In genomic region chr13:48227136-48227535, GRCm38 (mm10) we compare ENCODE assay signal across 9 mouse cellular contexts. TPM values are rescaled to one million over a fixed set of nuclear protein-coding genes. Genes with fewer than 3 reads are reported as not detected.
DNase-seq lines count a peak whose midpoint lies in the region; ATAC-seq lines count a peak whose summit lies in the region.
"Had no signal": no experiment of that assay in that cellular context is flagged by ENCODE, and none has a peak within 500 bp of the region (broad histone marks: within the 10 kb centered on the region; RNA-seq: fewer than 3 reads in every experiment).

No protein-coding gene starts in this region.

- 28% methylated on average over 8 of the region's 8 CpGs for WGBS in embryonic facial prominence, embryonic 10.5 days
- 39% methylated on average over 8 of the region's 8 CpGs for WGBS in limb, embryonic 10.5 days
- 25% methylated on average over 8 of the region's 8 CpGs for WGBS in neural tube, embryonic 15.5 days

- DNase-seq in cerebellum, adult 11-12 months = peak; percentile 8
- peak; percentile 33 for DNase-seq in 3T3-L1 (ENCODE audit: low read depth, low spot score)
- peak; percentile 57 for DNase-seq in embryonic facial prominence, embryonic 10.5 days (ENCODE audit: low spot score)
- peak; percentile 5 to 16 for DNase-seq in heart, postnatal 14 days
- DNase-seq in limb, embryonic 10.5 days (ENCODE audit: low spot score) = peak; percentile 55
- no peak for DNase-seq in urinary bladder, postnatal 10 days (ENCODE audit: low spot score)

- peak overlapping the region; percentile 55 for H3K4me3 ChIP-seq in embryonic facial prominence, embryonic 10.5 days
- H3K4me3 ChIP-seq in limb, embryonic 10.5 days = peak overlapping the region; percentile 49
- H3K4me3 ChIP-seq in neural tube, embryonic 15.5 days (replicated peaks) = peak overlapping the region; percentile 29

- H3K36me3 ChIP-seq in embryonic facial prominence, embryonic 10.5 days (replicated peaks) = no peaks in the 10 kb centered on the region
- no peaks in the 10 kb centered on the region for H3K36me3 ChIP-seq in limb, embryonic 10.5 days
- H3K36me3 ChIP-seq in neural tube, embryonic 15.5 days = no peaks in the 10 kb centered on the region
- H3K36me3 ChIP-seq: liver, embryonic 15.5 days had no signal

- no peak overlapping the region for H3K9ac ChIP-seq in neural tube, embryonic 15.5 days (replicated peaks)
- H3K9ac ChIP-seq: liver, embryonic 15.5 days had no signal

- H3K9me3 ChIP-seq in embryonic facial prominence, embryonic 10.5 days = no peaks in the 10 kb centered on the region
- no peaks in the 10 kb centered on the region for H3K9me3 ChIP-seq in limb, embryonic 10.5 days (replicated peaks)
- no peaks in the 10 kb centered on the region for H3K9me3 ChIP-seq in neural tube, embryonic 15.5 days (replicated peaks)
- H3K9me3 ChIP-seq: liver, embryonic 15.5 days had no signal

- peaks cover 34% of the 10 kb centered on the region for H3K4me1 ChIP-seq in embryonic facial prominence, embryonic 10.5 days
- peaks cover 23% of the 10 kb centered on the region for H3K4me1 ChIP-seq in limb, embryonic 10.5 days
- peaks cover 22% of the 10 kb centered on the region for H3K4me1 ChIP-seq in neural tube, embryonic 15.5 days
- H3K4me1 ChIP-seq: liver, embryonic 15.5 days had no signal

- no peak for ATAC-seq in cerebellum, adult (ENCODE audit: insufficient number of reproducible peaks, low FRiP score, low TSS enrichment)
- ATAC-seq in neural tube, embryonic 15.5 days (ENCODE audit: low FRiP score) = no peak

- no peaks in the 10 kb centered on the region for H3K27me3 ChIP-seq in embryonic facial prominence, embryonic 10.5 days (replicated peaks; ENCODE audit: low read depth, poor library complexity, severe bottlenecking)
- H3K27me3 ChIP-seq in limb, embryonic 10.5 days (ENCODE audit: low read depth, poor library complexity, severe bottlenecking) = no peaks in the 10 kb centered on the region
- H3K27me3 ChIP-seq in neural tube, embryonic 15.5 days (replicated peaks) = no peaks in the 10 kb centered on the region

- H3K27ac ChIP-seq in embryonic facial prominence, embryonic 10.5 days (replicated peaks) = peak overlapping the region; percentile 92
- H3K27ac ChIP-seq in limb, embryonic 10.5 days = peak overlapping the region; percentile 95
- H3K27ac ChIP-seq in neural tube, embryonic 15.5 days (replicated peaks) = peak overlapping the region; percentile 68
- H3K27ac ChIP-seq: liver, embryonic 15.5 days had no signal

- intact Hi-C loops in heart, postnatal 14 days (cut with DNase I) = loop anchor here (2.0 kb wide), 1 partner anchor 34 kb away; the partner anchor contains the start of gene Id4

- peak overlapping the region; percentile 65 for H3K4me2 ChIP-seq in neural tube, embryonic 15.5 days

RNA-seq across cellular contexts. Expression of gene Id4, which starts 33.9 kb away (rescaled TPM):
- polyA plus RNA-seq in embryonic facial prominence, embryonic 10.5 days (2016; fragmentation: Nextera tagmentation; extraction: Ambion mirVana) = 18.6 and 19.2 TPM in 2 replicates
- total RNA-seq in heart, postnatal 14 days (2021) = 1 to 10 TPM; 1.1 to 1.8 TPM
- polyA plus RNA-seq in limb, embryonic 10.5 days (2016; fragmentation: Nextera tagmentation; extraction: Ambion mirVana) = 1.3 and 2.9 TPM in 2 replicates
- polyA plus RNA-seq in neural tube, embryonic 15.5 days (2015; fragmentation: Nextera tagmentation; extraction: Ambion mirVana) = 95.5 and 114 TPM in 2 replicates
